Mouse (Mus musculus) intestine, embryonic 14.5 days (tissue): ENCODE measurements around the gene Hsd17b2. TPM values are rescaled to one million over a fixed set of nuclear protein-coding genes. Genes with fewer than 3 reads are reported as not detected.

Experiments
- ATAC-seq: fragments of 200-750 bp; cut with Nextera tagmentation; replicated peaks from 2 replicates; pipeline ENCODE4 v1.8.0; 2017; ENCODE audit warnings: low read depth, moderate number of reproducible peaks, moderate TSS enrichment, moderate library complexity; ENCODE audit not compliant: low FRiP score, low TSS enrichment
- DNase-seq: peaks from one replicate; pipeline ENCODE4 v3.0.0-alpha.2; 2018; ENCODE audit warnings: low spot score
- H3K27ac ChIP-seq: fragments of 300-500 bp; sonication (generic); 2 replicates; pipeline ENCODE4 v1.5.1; 2014; ENCODE audit warnings: low read depth, mild to moderate bottlenecking, control low read depth
- H3K27me3 ChIP-seq: fragments of 300-500 bp; sonication (generic); replicated peaks from 2 replicates; pipeline ENCODE4 v1.6.1; 2014; ENCODE audit warnings: low read length, control low read depth; ENCODE audit not compliant: control insufficient read depth, insufficient read depth
- H3K36me3 ChIP-seq: fragments of 300-500 bp; sonication (generic); 2 replicates; pipeline ENCODE4 v1.6.1; 2014; ENCODE audit warnings: low read length, control low read depth; ENCODE audit not compliant: control insufficient read depth, insufficient read depth
- H3K4me1 ChIP-seq: fragments of 300-500 bp; sonication (generic); replicated peaks from 2 replicates; pipeline ENCODE4 v1.6.1; 2014; ENCODE audit warnings: low read length, control low read depth, mixed read lengths; ENCODE audit not compliant: control insufficient read depth, insufficient read depth
- H3K4me2 ChIP-seq: fragments of 300-500 bp; sonication (generic); 2 replicates; pipeline ENCODE4 v1.6.1; 2014; ENCODE audit warnings: low read length
- H3K4me3 ChIP-seq: fragments of 300-500 bp; sonication (generic); 2 replicates; pipeline ENCODE4 v1.5.1; 2014; ENCODE audit warnings: low read depth, low read length, control low read depth, mixed read lengths
- H3K9ac ChIP-seq: fragments of 300-500 bp; sonication (generic); 2 replicates; pipeline ENCODE4 v1.6.1; 2014; ENCODE audit warnings: mild to moderate bottlenecking, low read length
- H3K9me3 ChIP-seq: fragments of 300-500 bp; sonication (generic); 2 replicates; pipeline ENCODE4 v1.6.1; 2016; ENCODE audit warnings: low read length, control low read depth; ENCODE audit not compliant: control insufficient read depth
- WGBS: fragments of 180-500 bp; shearing (Covaris S2); extraction: QIAGEN DNeasy Blood & Tissue Kit; methylation state at CpG from one replicate; pipeline ENCODE4 v1.1.7; 2014; 5-methylcytosine and 5-hydroxymethylcytosine counted together
- polyA plus RNA-seq: library from polyadenylated mRNA; unstranded; fragments of >200 nt; fragmentation: Nextera tagmentation; extraction: Ambion mirVana; gene quantifications from 2 replicates; pipeline ENCODE4 v1.2.1, GENCODE M21; 2014

Hsd17b2 gene
- polyA plus RNA-seq, 1 experiment from 2014 or later, result 16.2 TPM

- no peak overlapping the region for H3K4me2 ChIP-seq
- DNase-seq, result no peak
- no peak overlapping the region for H3K9ac ChIP-seq
- no peak overlapping the region for H3K27ac ChIP-seq
- ATAC-seq, result no peak
- H3K4me3 ChIP-seq, result no peak overlapping the region
- no peaks in the 10 kb centered on the region for H3K27me3 ChIP-seq
- H3K36me3 ChIP-seq, result no peaks in the 10 kb centered on the region
- WGBS, result 35% methylated on average over 2 of the region's 2 CpGs
- H3K9me3 ChIP-seq, result no peaks in the 10 kb centered on the region
- no peaks in the 10 kb centered on the region for H3K4me1 ChIP-seq
Measured at GRCm38 (mm10) chr8:117747428-117747827, 45.7 kb downstream of the Hsd17b2 start.

- Histone ChIP-seq H3K9me3 (no peaks in the 10 kb centered on the region), H3K4me2 (no peak overlapping the region), H3K36me3 (no peaks in the 10 kb centered on the region), H3K4me1 (no peaks in the 10 kb centered on the region), H3K27ac (no peak overlapping the region), H3K27me3 (no peaks in the 10 kb centered on the region), H3K4me3 (no peak overlapping the region), H3K9ac (no peak overlapping the region)
- no peak for ATAC-seq
- 76% methylated on average over 9 of the region's 9 CpGs for WGBS
- no peak for DNase-seq
Measured at GRCm38 (mm10) chr8:117747886-117748730, 46.4 kb downstream of the Hsd17b2 start.

GRCm38 (mm10) chr8:117749436-117749835 is 47.7 kb downstream of the Hsd17b2 start:
- Histone ChIP-seq H3K27me3 (no peaks in the 10 kb centered on the region), H3K36me3 (no peaks in the 10 kb centered on the region), H3K4me1 (no peaks in the 10 kb centered on the region), H3K27ac (no peak overlapping the region), H3K9me3 (no peaks in the 10 kb centered on the region), H3K4me3 (no peak overlapping the region), H3K4me2 (no peak overlapping the region), H3K9ac (no peak overlapping the region)
- DNase-seq (no peak), ATAC-seq (no peak)
- WGBS, result 49% methylated on average over 2 of the region's 2 CpGs

GRCm38 (mm10) chr8:117757900-117758299 is 56.2 kb downstream of the Hsd17b2 start:
- peaks cover 5% of the 10 kb centered on the region; the same call in 1 of the 2 replicates for H3K9me3 ChIP-seq
- ATAC-seq (no peak), DNase-seq (no peak)
- no peak overlapping the region for H3K4me2 ChIP-seq
- no peak overlapping the region for H3K27ac ChIP-seq
- no peak overlapping the region for H3K9ac ChIP-seq
- 77% methylated on average over 11 of the region's 11 CpGs for WGBS
- H3K27me3 ChIP-seq, result no peaks in the 10 kb centered on the region
- H3K36me3 ChIP-seq, result no peaks in the 10 kb centered on the region
- H3K4me3 ChIP-seq, result no peak overlapping the region
- no peaks in the 10 kb centered on the region for H3K4me1 ChIP-seq

- no peak overlapping the region for H3K4me2 ChIP-seq
- WGBS, result 80% methylated on average over 6 of the region's 6 CpGs
Measured at GRCm38 (mm10) chr8:117762776-117763175, 61.1 kb downstream of the Hsd17b2 start.

GRCm38 (mm10) chr8:117764625-117765024 is 62.9 kb downstream of the Hsd17b2 start:
- DNase-seq (no peak), ATAC-seq (no peak)
- WGBS, result 53% methylated on average over 4 of the region's 4 CpGs
- Histone ChIP-seq H3K9ac (no peak overlapping the region), H3K27ac (no peak overlapping the region), H3K4me1 (no peaks in the 10 kb centered on the region), H3K4me2 (no peak overlapping the region), H3K36me3 (no peaks in the 10 kb centered on the region), H3K27me3 (no peaks in the 10 kb centered on the region), H3K4me3 (no peak overlapping the region), H3K9me3 (peaks cover 5% of the 10 kb centered on the region; the same call in 1 of the 2 replicates)

More at GRCm38 (mm10) chr8:117762776-117763175, 61.1 kb downstream of the Hsd17b2 start:
- ATAC-seq, result no peak
- Histone ChIP-seq H3K27ac (no peak overlapping the region), H3K27me3 (no peaks in the 10 kb centered on the region), H3K4me1 (no peaks in the 10 kb centered on the region), H3K36me3 (no peaks in the 10 kb centered on the region), H3K4me3 (no peak overlapping the region), H3K9ac (no peak overlapping the region), H3K9me3 (peaks cover 5% of the 10 kb centered on the region; the same call in 1 of the 2 replicates)
- no peak for DNase-seq

- Histone ChIP-seq H3K9me3 (peaks cover 5% of the 10 kb centered on the region; the same call in 1 of the 2 replicates), H3K27me3 (no peaks in the 10 kb centered on the region), H3K4me3 (no peak overlapping the region), H3K36me3 (no peaks in the 10 kb centered on the region), H3K4me1 (no peaks in the 10 kb centered on the region), H3K27ac (no peak overlapping the region), H3K4me2 (no peak overlapping the region), H3K9ac (no peak overlapping the region)
- DNase-seq (no peak), ATAC-seq (no peak)
- WGBS, result 46% methylated on average over 5 of the region's 5 CpGs
Measured at GRCm38 (mm10) chr8:117765947-117766346, 64.2 kb downstream of the Hsd17b2 start.

GRCm38 (mm10) chr8:117768971-117769370 is 67.3 kb downstream of the Hsd17b2 start:
- H3K36me3 ChIP-seq, result no peaks in the 10 kb centered on the region
- H3K4me3 ChIP-seq, result no peak overlapping the region
- no peak overlapping the region for H3K9ac ChIP-seq
- H3K9me3 ChIP-seq, result no peaks in the 10 kb centered on the region
- no peak for ATAC-seq
- no peak for DNase-seq
- H3K4me1 ChIP-seq, result no peaks in the 10 kb centered on the region
- H3K4me2 ChIP-seq, result no peak overlapping the region
- 79% methylated on average over 7 of the region's 7 CpGs for WGBS
- H3K27me3 ChIP-seq, result no peaks in the 10 kb centered on the region
- H3K27ac ChIP-seq, result no peak overlapping the region
